Mouse (Mus musculus) heart, postnatal 25 days (tissue): Measurements from ENCODE around the gene Kcnk3. TPM values are rescaled to one million over a fixed set of nuclear protein-coding genes. Genes with fewer than 3 reads are reported as not detected.

Source experiments
- DNase-seq: peaks from one replicate; pipeline ENCODE4 v3.0.0; 2022; ENCODE audit warnings: low spot score
- intact Hi-C: fragments of 180-260 bp; cut with DNase I; formaldehyde crosslinking; loops from one replicate; pipeline ENCODE4 v1.15.1; 2025
- total RNA-seq, 2 experiments: library from RNA; stranded (reverse); gene quantifications; 2 replicates each; pipeline ENCODE4 v1.2.3; 2021

Gene Kcnk3
- total RNA-seq, 2 experiments from 2014 or later, result 250 to 251 TPM

DNA sequence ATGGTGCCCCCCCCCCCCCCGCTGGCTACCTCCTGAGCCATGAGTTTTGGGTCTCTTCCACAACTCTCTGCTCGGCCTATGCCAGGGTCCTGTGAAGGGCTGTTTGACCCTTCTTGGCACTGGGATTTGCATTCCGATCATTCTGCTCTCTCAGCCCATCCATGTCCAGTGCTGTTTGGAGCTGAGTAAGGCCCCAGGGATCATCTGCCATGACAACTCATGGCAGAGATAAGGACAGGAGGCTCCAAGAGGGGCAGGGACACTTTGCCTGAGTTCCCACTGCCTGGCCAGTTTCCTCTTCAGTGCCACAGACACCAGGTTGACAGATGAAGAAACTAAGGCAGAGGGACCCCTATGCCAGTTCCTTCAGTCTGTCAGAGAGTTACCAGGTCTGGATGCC lies 1.4 kb upstream of the Kcnk3 start:
- intact Hi-C loops, result no loop called here
- no peak for DNase-seq

DNA sequence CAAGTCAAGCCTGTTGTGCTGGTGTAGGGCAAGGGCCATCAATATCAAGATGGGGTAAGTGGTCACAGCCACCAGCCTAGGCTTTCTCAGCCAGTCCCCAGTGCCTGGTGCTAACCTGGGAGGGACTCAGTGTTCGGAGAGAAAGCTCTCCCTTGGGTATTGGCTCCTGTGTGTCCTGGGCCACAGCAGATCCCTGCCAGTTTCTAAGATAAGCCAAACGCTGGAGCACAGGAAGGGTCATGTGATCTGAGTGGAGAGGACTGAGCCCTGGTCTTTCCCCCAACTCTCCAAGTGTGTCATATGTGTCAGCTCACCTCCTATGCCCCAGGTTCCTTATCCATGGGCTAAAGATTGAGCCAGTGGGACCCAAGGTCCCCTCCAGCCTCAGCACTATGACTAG lies 869 bp upstream of the Kcnk3 start:
- peak; percentile 34 for DNase-seq
- intact Hi-C loops, result no loop called here

DNA sequence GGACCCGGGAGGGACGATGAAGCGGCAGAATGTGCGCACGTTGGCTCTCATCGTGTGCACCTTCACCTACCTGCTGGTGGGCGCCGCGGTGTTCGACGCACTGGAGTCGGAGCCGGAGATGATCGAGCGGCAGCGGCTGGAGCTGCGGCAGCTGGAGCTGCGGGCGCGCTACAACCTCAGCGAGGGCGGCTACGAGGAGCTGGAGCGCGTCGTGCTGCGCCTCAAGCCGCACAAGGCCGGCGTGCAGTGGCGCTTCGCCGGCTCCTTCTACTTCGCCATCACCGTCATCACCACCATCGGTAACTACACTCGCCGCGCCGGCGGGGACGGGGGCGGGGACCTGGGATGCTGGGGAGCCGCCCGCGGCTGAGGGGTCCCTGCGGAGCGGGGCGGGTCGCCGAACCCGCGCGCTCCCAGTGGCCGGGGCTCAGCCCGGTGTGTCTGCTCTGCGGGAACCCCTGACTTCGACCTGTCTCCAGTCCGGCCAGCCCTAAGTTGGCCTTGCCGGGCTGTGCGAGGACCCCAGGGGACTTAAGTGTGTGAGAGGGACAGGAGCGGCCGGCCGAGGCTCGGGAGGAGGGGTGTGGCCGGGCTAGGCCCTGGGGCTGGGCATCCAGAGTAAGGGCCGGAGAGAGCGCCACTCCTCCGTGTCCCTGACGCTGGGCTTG lies 465 bp downstream of the Kcnk3 start:
- no peak for DNase-seq
- intact Hi-C loops, result no loop called here

DNA sequence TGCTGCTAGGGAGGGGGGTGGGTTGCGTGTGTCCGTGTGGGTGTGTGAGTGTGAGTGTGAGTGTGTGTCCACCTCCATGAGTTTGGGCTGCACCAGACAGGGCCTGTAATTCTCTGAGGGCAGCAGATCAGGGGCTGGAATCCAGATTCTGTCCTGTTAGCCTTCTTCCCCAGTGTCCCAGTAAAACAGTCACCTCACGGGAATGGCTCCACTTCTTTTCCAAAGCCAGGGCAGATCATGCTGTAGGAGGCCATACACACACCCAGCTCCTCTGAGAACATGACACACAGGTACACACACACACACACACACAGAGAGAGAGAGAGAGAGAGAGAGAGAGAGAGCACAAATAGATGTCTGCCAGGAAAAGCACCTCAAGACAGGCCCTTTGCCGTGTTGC lies 1.1 kb downstream of the Kcnk3 start:
- no peak for DNase-seq
- intact Hi-C loops, result no loop called here

DNA sequence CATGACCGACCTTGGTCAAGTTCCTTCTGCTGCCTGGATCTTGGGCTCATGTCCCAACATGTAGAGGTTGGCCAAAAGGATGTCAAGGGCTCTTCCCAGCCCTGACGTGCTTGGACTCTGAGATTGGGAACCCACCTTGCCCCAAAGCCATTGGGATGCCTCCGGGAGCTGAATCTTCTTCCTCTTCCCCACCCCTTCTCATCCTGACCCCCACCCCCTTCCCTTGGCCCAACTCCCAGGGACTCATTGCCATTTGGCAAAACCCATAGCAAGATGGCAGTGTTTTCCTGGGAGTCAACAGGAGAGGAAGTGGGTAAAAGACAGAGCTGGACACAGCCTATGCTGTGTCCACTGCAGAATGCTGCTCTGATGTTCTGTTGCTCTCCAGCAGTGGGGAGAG lies 1.6 kb downstream of the Kcnk3 start:
- DNase-seq, result no peak
- intact Hi-C loops, result no loop called here

DNA sequence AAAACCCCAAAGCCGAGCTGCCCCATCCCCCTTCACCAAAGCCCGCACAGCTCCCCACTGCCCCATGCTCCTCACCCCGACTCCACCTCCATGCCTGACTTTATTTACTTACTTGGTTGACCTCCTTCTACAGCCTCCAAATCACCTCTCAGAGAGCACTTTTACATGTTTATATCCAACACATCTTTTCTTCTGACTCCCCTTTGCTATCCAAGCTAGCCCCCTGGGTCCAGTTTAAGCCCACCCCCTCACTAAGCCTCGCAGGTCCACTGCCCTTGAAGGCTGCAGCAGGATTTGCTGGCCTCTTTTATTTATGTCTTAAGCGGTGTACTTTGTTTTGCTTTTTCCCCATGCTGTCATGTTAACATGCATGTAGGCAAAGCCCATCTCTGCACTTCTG lies 2.3 kb downstream of the Kcnk3 start:
- intact Hi-C loops, result loop anchor here (2.0 kb wide), 1 partner anchor 29 kb away; no protein-coding TSS in a partner anchor
- no peak for DNase-seq

DNA sequence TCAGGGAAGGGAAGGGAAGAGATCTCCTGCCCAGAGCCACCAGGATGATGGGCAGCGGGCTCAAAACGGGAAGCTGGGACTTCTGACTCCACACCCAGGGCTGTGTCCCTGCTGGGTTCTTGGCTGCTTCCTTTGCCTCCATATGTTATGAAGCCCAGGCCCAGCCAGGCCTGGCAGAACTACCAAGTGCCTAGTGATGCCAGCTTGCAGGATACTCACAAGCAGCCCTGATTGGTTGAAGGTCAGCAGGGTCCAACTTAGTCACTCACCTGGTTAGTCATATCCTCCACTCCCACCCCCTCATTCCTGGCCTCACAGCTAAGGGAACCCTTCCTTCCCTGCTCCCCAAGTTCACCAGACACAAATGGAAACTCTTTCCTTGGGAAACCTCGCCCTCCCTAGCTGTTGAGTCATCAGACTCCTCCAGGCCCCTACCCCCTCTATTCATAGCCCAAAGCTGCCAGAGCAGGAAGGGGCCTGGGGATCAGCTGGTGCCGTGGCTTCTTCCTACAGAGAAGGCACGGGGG lies 3.3 kb downstream of the Kcnk3 start:
- DNase-seq, result no peak

DNA sequence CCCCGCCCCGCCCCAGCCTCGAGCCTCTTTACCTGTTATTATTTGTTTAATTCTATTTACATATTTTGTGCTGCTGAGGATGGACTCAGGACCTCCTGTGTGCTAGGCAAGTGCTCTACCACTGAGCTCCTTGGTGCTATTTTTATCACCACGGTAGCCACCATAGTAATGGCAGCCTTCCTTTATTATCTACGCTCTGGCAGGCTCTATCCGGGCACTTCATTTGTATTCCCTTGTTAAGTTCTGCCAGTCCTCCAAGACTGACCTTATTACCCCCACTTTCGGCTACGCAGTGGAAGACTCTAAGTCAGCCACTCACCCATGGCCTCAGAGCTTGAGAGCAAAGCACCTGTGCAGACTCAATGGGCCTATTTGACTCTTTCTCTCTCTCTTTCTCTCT lies 3.8 kb downstream of the Kcnk3 start:
- intact Hi-C loops, result loop anchor here (2.0 kb wide), 1 partner anchor 27 kb away; no protein-coding TSS in a partner anchor
- no peak for DNase-seq

More for the DNA sequence above, 3.3 kb downstream of the Kcnk3 start:
- intact Hi-C loops, result loop anchor here (2.0 kb wide), 1 partner anchor 28 kb away; no protein-coding TSS in a partner anchor

DNA sequence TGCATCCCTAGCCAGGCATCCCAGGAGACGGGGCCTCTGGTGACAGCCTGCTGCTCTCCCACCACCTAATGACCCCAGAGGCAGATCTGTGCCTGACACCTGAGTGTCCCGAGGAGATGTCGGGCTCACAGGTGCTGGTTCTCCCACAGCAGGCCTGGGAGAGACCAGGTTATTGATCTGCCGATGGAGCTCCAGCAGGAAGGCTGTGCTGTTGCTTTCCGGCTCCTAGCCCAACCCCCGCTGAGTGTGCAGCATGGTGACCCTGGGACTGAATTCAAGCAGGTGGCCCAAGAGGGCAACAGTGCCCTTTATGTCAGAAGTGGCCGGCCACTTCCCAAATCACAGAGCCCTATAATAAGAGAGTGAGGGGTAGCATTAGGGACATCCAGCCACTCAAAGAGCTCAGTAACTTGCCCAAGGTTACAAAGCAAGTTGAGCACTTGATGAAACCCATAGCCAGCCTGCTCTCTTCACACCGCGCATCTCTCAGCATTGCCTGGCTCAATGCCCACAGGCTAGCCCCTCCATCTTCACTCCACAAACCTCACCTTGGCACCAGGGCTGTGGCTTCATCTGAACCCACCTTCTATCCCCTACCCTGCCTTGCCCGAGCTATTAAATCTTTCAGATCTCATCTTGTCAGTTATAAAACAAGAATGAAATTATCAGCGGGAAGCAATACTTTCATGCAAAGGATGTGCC lies 4.5 kb downstream of the Kcnk3 start:
- DNase-seq, result no peak
- intact Hi-C loops, result no loop called here

DNA sequence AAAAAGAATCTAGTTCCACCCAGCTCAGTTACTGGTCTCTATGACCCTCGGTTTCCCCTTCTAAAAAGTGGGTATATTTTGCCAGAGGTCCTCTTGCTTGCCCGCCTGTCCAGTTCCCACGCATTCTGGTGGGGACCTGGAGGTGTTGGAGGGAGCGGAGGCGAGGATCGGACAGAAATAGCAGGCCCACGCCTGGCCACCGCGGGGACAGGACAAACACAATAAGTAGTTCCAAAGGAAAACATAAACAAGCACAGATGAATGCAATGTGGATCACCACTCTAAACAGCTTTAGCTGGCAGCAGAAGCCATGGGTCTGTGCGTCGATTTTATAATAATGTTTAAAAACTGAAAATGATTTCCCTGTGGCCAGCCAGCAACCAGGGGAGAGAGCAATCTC lies 5.4 kb downstream of the Kcnk3 start:
- intact Hi-C loops, result no loop called here
- DNase-seq, result no peak

DNA sequence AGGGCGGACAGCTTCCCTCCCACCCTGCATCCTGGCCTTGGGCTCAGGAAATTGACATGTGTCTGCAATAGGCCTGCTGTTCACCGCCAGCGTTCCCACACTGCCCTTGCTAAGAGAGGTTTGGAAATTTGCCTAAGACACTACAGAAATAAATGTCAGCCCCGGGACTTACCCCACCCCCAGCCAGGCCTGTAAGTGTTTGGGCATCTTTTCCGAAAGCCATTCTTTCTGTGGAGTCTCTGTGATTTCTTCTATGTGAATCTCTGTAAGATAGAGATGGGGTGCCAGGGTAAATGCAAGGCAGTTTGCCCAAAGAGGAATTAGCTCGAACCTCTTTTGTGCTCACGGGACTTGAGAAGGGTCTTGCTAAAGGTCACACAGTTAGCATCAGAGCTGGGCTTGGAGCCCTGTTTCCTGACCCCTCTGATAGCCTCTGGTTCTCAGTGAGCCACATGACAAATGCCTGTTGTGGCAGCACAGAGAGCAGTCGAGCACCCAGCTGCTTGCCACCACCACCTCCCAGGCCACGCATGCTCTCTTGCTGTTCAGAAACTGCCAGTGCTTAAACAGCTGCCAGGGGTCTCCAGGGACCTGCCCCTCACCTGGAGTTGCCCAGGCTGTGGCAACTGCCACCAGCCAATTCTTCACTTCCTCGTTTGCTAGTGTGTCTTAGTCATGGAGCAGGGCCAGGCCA lies 6.0 kb downstream of the Kcnk3 start:
- peak; percentile 26 for DNase-seq
- intact Hi-C loops, result no loop called here

DNA sequence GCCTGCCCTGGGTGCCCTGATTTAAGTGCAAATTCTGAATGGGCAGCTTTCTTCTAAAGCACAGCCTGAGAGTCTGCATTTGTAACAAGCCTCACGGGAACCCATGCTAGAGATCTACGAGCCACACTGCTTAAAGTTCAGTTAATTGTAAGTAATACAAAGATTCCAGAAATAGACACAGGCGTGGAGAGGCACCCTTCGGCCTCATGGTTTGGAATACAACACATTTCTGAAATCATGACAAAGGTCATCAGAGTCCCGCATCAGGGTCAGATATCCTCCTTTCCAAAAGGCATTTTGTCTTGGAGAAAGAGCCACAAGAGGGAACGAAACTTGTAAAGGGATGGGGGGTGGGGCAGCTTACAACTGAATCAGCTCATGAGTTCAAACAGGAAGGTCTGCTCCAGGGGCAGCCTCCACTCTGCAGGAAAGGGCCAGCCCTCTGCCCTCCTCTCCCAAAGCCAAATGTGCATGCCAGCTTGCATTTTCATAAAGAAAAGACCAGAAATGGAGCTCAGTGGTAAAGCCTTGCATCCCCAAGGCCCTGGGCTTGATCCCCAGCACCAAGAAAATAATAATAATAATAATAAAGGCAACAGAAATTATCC lies 7.1 kb downstream of the Kcnk3 start:
- intact Hi-C loops, result no loop called here

DNA sequence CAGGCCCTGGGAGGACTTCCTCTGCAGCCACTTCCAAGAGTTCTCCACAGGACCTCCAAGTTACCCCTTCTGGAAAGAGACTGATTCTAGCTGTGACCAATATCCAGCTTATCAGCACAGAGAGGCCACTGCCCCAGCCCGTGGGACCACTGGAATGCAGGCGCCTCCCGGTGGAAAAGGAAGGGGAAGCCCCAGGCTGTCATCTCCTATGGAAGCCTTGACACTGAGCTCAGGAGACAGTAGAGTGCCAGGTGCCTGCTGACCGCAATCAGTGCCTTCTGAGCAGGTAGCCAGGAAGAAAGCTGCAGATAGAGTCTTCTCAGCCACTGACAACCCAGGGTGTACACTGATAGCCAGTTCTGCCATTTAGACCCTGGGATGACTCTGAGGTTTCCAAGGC lies 13.4 kb downstream of the Kcnk3 start:
- DNase-seq, result no peak
- intact Hi-C loops, result no loop called here

More for the DNA sequence above, 7.1 kb downstream of the Kcnk3 start:
- DNase-seq, result no peak

DNA sequence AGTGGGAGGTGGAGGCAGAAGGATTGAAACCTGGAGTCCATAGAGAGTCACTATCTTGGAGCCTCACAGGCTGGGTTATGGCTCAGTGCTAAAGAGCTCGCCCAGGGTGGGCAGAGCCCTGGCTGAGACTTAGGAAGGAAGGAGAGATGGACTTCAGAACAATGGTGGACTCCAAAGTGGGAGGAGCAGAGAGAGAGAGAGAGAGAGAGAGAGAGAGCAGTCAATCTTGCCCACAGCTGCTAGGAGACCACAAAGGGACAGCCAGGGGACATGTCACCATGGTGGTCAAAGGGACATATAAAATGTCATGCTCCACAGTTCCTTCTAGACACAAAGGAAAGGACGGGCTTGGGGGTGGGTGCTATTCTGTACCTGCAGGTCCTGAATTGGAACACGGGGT lies 15.3 kb downstream of the Kcnk3 start:
- no peak for DNase-seq
- intact Hi-C loops, result no loop called here

DNA sequence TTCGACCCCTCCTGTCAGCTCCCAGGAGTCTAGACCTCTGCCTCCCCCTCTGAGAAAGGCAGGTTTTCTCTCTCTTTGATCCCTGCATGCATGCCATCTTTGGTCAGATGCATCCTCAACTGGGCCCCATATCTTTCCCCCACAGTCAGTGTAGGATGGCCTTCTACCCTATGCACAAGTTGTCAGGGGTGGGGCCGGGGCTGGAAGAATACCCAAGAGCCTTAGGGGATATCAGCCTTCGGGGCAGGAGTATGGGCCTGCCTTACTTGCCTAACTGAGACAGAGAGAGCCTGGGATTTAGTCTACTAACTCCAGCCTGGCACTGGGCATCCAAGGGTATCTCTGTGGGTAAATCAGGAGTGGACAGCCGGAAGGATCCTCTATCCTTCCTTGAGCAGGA lies 16.0 kb downstream of the Kcnk3 start:
- intact Hi-C loops, result no loop called here

DNA sequence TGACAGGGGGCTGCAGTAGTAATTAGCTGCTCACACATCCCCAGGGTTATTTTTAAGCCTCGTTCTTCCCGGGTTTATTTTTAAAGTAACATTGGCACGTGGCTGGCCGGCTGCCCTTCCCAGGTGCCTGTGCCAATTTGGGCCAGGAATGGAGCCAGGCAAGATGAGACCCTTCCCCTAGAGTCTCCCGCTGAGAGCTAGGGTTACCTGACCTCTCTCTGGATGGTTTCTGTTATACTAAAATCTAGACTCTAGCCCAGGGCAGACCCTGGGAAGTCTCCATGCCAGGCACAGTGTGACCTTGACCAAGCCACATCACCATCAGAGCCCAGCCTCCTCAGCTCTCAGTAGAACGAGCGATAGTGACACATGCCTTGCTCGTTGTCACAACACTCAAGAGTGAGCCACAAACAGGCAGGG lies 16.8 kb downstream of the Kcnk3 start:
- intact Hi-C loops, result no loop called here
- no peak for DNase-seq

More for the DNA sequence above, 16.0 kb downstream of the Kcnk3 start:
- no peak for DNase-seq

DNA sequence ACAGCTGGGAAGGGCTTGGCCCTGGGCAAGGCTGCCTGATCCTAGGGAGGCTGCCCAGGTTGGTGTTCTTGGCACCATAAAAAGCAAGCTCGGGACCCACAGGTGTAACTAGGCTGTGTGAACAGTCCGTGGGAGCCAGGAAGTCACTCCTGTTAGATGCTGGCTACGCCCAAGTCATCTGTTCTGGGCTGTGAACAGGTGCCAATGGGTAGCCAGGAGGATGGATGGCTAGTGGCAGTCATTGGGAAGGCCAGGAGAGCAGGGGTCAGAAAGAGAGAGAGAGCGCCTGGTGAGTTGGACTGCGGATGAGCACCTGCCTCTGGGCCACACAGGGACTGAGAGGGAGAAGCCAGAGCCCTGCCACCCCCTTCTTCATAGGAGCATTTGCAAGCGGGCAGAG lies 17.7 kb downstream of the Kcnk3 start:
- no peak for DNase-seq
- intact Hi-C loops, result no loop called here

DNA sequence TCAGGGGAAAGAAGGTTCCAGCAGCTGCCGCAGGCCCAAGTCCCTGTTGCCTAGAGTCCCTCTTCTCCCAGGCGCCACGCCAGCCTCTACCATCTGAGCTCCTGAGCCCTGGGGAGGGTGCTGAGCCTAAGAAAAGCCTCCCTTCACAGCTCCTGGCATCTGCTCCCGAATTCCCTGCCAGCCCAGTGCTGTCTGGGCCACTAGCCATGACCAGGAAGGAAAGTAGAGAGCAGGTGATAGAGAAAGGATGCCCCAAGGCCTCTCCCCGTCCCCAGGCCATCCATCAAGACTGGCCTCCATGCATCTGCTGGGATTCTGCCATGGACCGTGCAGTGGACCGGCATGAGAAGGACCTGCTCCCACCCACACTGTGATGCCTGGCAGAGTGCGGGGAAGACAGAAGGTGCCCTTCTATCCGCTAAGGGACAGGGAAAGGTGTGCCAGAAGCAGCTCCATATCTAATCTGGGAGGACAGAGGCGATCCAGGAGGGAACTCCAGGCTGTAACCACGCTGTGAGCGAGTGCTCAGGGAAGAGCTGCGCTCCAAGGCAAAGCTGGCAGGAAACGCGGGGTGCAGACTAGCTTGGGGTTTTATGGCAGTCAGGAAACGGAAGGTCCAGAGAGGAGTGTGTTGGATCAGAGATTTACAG lies 18.6 kb downstream of the Kcnk3 start:
- DNase-seq, result peak; percentile 49
- intact Hi-C loops, result no loop called here

DNA sequence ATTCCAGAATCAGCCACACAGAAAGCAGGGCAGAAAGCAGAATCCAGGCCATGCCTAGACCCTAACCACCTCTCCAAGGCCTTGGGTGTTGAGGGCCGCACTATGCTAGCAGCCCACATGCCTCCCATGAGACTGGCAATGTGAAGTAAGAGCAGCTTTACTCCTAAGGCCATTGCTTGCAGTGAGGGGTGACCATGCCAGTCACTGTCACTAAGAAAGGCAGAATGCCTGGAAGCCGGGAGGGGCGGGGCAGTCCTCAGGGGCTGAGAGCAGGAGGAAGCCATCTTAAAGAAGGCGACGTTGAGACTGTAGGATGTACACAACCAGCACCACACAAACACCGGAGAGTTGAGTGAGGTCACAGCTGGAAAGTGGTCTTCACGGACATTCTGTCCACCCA lies 21.1 kb downstream of the Kcnk3 start:
- intact Hi-C loops, result no loop called here
- DNase-seq, result no peak
